Mouse (Mus musculus) forebrain, embryonic 11.5 days (tissue): Measurements from ENCODE around the gene Mthfr. TPM values are rescaled to one million over a fixed set of nuclear protein-coding genes. Genes with fewer than 3 reads are reported as not detected.

Source experiments
- ATAC-seq: fragments of 200-750 bp; cut with Nextera tagmentation; replicated peaks from 2 replicates; pipeline ENCODE4 v1.8.0; 2017; ENCODE audit warnings: moderate TSS enrichment; ENCODE audit not compliant: low FRiP score
- DNase-seq: peaks from one replicate; pipeline ENCODE4 v3.0.0-alpha.2; 2017; ENCODE audit warnings: low spot score
- H3K27ac ChIP-seq: fragments of 300-500 bp; sonication (generic); 2 replicates; pipeline ENCODE4 v1.5.1; 2014; ENCODE audit warnings: low read depth, low read length
- H3K27me3 ChIP-seq: fragments of 300-500 bp; sonication (generic); 2 replicates; pipeline ENCODE4 v1.6.1; 2014; ENCODE audit warnings: mild to moderate bottlenecking, low read length, mixed read lengths; ENCODE audit not compliant: control insufficient read depth, insufficient read depth
- H3K36me3 ChIP-seq: fragments of 300-500 bp; sonication (generic); 2 replicates; pipeline ENCODE4 v1.6.1; 2014; ENCODE audit warnings: mild to moderate bottlenecking, low read length, moderate library complexity, mixed read lengths; ENCODE audit not compliant: control insufficient read depth, insufficient read depth
- H3K4me1 ChIP-seq: fragments of 300-500 bp; sonication (generic); replicated peaks from 2 replicates; pipeline ENCODE4 v1.6.1; 2014; ENCODE audit warnings: low read length, mixed read lengths; ENCODE audit not compliant: control insufficient read depth, insufficient read depth
- H3K4me2 ChIP-seq: fragments of 300-500 bp; sonication (generic); 2 replicates; pipeline ENCODE4 v1.6.1; 2014; ENCODE audit warnings: low read depth, mild to moderate bottlenecking, low read length, moderate library complexity, mixed read lengths; ENCODE audit not compliant: severe bottlenecking
- H3K4me3 ChIP-seq: fragments of 300-500 bp; sonication (generic); 2 replicates; pipeline ENCODE4 v1.5.1; 2014; ENCODE audit warnings: low read depth, low read length
- H3K9ac ChIP-seq: fragments of 300-500 bp; sonication (generic); 2 replicates; pipeline ENCODE4 v1.6.1; 2014; ENCODE audit warnings: low read length
- H3K9me3 ChIP-seq: fragments of 300-500 bp; sonication (generic); 2 replicates; pipeline ENCODE4 v1.6.1; 2016; ENCODE audit warnings: low read length, mixed read lengths; ENCODE audit not compliant: control insufficient read depth
- WGBS: fragments of 180-500 bp; shearing (Covaris S2); extraction: QIAGEN DNeasy Blood & Tissue Kit; methylation state at CpG from one replicate; pipeline ENCODE4 v1.1.7; 2014; 5-methylcytosine and 5-hydroxymethylcytosine counted together
- polyA plus RNA-seq: library from polyadenylated mRNA; unstranded; fragments of >200 nt; fragmentation: Nextera tagmentation; extraction: Ambion mirVana; gene quantifications from 2 replicates; pipeline ENCODE4 v1.2.1, GENCODE M21; 2014

Mthfr gene
- polyA plus RNA-seq, 1 experiment from 2014 or later, result 27.6 TPM

- H3K27me3 ChIP-seq, result no peaks in the 10 kb centered on the region
- ATAC-seq (no peak), DNase-seq (no peak)
- H3K4me3 ChIP-seq, result no peak overlapping the region
- H3K36me3 ChIP-seq, result no peaks in the 10 kb centered on the region
- no peak overlapping the region for H3K27ac ChIP-seq
- H3K9ac ChIP-seq, result no peak overlapping the region
- H3K4me2 ChIP-seq, result no peak overlapping the region
- WGBS, result 97% methylated on average over 2 of the region's 2 CpGs
- no peaks in the 10 kb centered on the region for H3K9me3 ChIP-seq
- H3K4me1 ChIP-seq, result peaks cover 7% of the 10 kb centered on the region; the same call in 1 of the 2 replicates
These were observed 59.1 kb downstream of the Mthfr start for GRCm38 (mm10) chr4:148097936-148098335.

DNA sequence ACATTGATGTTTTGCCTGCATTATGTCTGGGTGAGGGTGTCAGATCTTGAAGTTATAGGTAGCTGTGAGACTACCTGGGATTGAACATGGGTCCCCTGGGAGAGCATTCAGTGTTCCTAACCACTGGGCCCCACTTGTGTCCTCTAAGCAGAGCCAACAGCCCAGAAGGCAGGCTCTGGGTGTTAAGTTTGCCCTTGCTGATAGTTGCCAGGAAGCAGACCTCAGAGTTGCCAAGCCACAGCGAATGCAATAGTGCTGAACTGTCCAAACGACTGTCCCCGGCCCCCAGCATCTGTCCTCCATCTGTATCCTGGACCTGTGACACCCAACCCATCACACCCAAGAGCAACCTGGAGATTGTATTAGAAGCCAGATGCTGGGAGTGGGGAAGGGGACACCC lies 59.8 kb downstream of the Mthfr start:
- peaks cover 7% of the 10 kb centered on the region; the same call in 1 of the 2 replicates for H3K4me1 ChIP-seq
- ATAC-seq (no peak), DNase-seq (no peak)
- WGBS, result 94% methylated on average over 3 of the region's 3 CpGs
- H3K4me2 ChIP-seq, result no peak overlapping the region
- no peak overlapping the region for H3K4me3 ChIP-seq
- H3K27me3 ChIP-seq, result no peaks in the 10 kb centered on the region
- no peaks in the 10 kb centered on the region for H3K36me3 ChIP-seq
- no peak overlapping the region for H3K9ac ChIP-seq
- H3K9me3 ChIP-seq, result no peaks in the 10 kb centered on the region
- H3K27ac ChIP-seq, result no peak overlapping the region

DNA sequence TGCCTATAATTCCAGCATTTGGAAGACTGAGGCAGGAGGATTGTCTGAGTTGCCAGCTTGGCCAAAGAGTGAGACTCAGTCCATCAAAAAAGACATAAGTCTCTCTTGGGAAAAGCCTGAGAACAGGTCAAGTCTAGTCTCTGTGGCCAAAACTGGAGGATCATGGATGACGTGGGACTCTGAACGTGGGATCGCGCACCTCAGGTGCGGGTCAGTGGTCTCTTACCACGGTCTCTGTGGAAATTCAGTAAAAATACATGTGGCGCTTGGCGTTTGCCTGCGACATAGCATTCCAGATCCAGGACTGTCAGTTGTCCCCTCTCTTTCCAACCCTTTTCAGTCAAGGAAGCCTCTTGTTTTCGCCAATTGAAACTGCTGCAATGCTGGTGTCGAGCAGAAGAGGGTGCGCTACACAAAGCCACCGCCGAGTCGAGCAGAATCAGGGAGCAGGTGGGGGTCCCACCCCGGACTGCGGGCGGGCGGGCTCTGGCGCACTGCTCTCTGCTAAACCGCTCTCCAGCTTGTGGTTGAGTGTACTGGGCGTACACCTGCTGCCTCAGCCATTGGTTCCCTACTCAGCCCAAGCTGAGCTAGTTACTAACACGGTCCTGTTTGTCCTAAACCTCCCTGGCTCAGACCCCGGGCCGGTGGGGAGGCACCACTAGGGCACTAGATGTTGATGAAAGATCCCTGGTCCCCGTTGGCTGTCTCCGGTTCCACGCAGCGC lies 63.1 kb downstream of the Mthfr start:
- ATAC-seq (peak; percentile 93), DNase-seq (peak; percentile 87)
- no peaks in the 10 kb centered on the region for H3K27me3 ChIP-seq
- peak overlapping the region; percentile 61 for H3K9ac ChIP-seq
- peak overlapping the region; percentile 14; the same call in 1 of the 2 replicates for H3K4me3 ChIP-seq
- no peaks in the 10 kb centered on the region for H3K9me3 ChIP-seq
- H3K27ac ChIP-seq, result peak overlapping the region; percentile 12; the same call in 1 of the 2 replicates
- H3K4me1 ChIP-seq, result peaks cover 7% of the 10 kb centered on the region; the same call in 1 of the 2 replicates
- H3K4me2 ChIP-seq, result peak overlapping the region; percentile 55
- no peaks in the 10 kb centered on the region for H3K36me3 ChIP-seq
- 16% methylated on average over 29 of the region's 29 CpGs for WGBS

- DNase-seq (no peak), ATAC-seq (no peak)
- Histone ChIP-seq H3K9me3 (no peaks in the 10 kb centered on the region), H3K27ac (no peak overlapping the region), H3K4me1 (peaks cover 7% of the 10 kb centered on the region; the same call in 1 of the 2 replicates), H3K9ac (no peak overlapping the region), H3K4me2 (no peak overlapping the region), H3K4me3 (no peak overlapping the region), H3K36me3 (no peaks in the 10 kb centered on the region), H3K27me3 (no peaks in the 10 kb centered on the region)
- 88% methylated on average over 3 of the region's 3 CpGs for WGBS
These were observed 65.3 kb downstream of the Mthfr start for GRCm38 (mm10) chr4:148104146-148104545.

DNA sequence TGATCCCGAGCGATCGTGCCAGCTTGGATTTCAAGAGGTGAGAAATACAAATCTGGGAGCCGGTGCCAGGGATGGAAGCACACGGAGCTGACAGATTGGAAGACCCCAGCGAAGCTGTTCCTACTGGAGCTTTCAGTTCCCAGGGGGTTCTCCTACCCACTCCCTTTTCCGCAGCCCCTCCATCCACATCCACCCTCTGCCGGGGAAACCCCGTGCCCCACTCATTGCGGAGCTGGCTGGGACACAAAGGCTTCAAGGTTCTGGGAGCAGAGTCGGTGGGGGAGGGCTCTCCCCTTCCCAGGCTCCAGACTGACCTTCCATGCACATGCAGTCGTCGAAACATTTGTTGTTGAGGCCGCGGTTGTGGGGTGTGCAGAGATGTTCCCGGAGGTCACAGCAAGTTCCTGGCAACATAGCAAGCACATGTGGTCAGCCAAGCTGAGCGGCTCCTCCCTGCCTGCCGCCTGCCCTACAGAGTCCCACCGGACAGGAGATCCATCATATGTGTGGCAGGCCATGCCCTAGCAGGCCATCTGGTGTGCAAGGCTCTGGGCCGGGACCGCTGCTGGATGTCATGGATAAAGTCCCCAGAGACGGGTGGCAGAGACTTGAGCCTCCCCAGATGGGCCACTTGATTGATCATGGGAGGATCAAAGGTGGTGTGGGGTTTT lies 68.9 kb downstream of the Mthfr start:
- H3K9me3 ChIP-seq, result no peaks in the 10 kb centered on the region
- no peaks in the 10 kb centered on the region for H3K27me3 ChIP-seq
- DNase-seq, result no peak
- no peaks in the 10 kb centered on the region for H3K4me1 ChIP-seq
- no peak overlapping the region for H3K4me2 ChIP-seq
- WGBS, result 81% methylated on average over 22 of the region's 22 CpGs
- H3K9ac ChIP-seq, result no peak overlapping the region
- H3K36me3 ChIP-seq, result no peaks in the 10 kb centered on the region
- ATAC-seq, result no peak
- no peak overlapping the region for H3K27ac ChIP-seq
- no peak overlapping the region for H3K4me3 ChIP-seq

- Histone ChIP-seq H3K4me1 (no peaks in the 10 kb centered on the region), H3K27me3 (no peaks in the 10 kb centered on the region), H3K4me2 (no peak overlapping the region), H3K27ac (no peak overlapping the region), H3K36me3 (no peaks in the 10 kb centered on the region), H3K4me3 (no peak overlapping the region), H3K9ac (no peak overlapping the region), H3K9me3 (no peaks in the 10 kb centered on the region)
- no peak for ATAC-seq
- WGBS, result 75% methylated on average over 7 of the region's 7 CpGs
- DNase-seq, result no peak
These were observed 69.8 kb downstream of the Mthfr start for GRCm38 (mm10) chr4:148108565-148109100.

Other genes starting within 250 kb of the Mthfr start
- gene Zfp984, start 229.3 kb upstream of the Mthfr start, polyA plus RNA-seq, result 7.6 and 9.7 TPM in 2 replicates
- 6.5 and 8.0 TPM in 2 replicates for gene Zfp933, start 190.7 kb upstream of the Mthfr start, polyA plus RNA-seq
- 53.6 and 54.1 TPM in 2 replicates for gene Miip, start 170.3 kb upstream of the Mthfr start, polyA plus RNA-seq
- gene Fv1, start 170.1 kb upstream of the Mthfr start, polyA plus RNA-seq, result 15.4 and 17.1 TPM in 2 replicates
- gene Mfn2, start 134.4 kb upstream of the Mthfr start, polyA plus RNA-seq, result 47.5 and 49.0 TPM in 2 replicates
- 21.6 and 26.6 TPM in 2 replicates for gene Plod1, start 102.3 kb upstream of the Mthfr start, polyA plus RNA-seq
- gene 2510039O18Rik, start 98.2 kb upstream of the Mthfr start, polyA plus RNA-seq, result 16.3 and 16.7 TPM in 2 replicates
- gene Nppb, start 53.3 kb upstream of the Mthfr start, polyA plus RNA-seq, result not detected in 2 replicates
- 0.29 TPM in 1 of 2 replicates, not detected in the other for gene Nppa, start 38.4 kb upstream of the Mthfr start, polyA plus RNA-seq
- 14.6 and 15.5 TPM in 2 replicates for gene Clcn6, start 256 bp upstream of the Mthfr start, polyA plus RNA-seq
- gene Agtrap, start 49.0 kb downstream of the Mthfr start, polyA plus RNA-seq, result 15.0 and 15.6 TPM in 2 replicates
- gene Mad2l2, start 91.3 kb downstream of the Mthfr start, polyA plus RNA-seq, result 68.5 and 75.0 TPM in 2 replicates
- 3.8 and 5.0 TPM in 2 replicates for gene Draxin, start 91.6 kb downstream of the Mthfr start, polyA plus RNA-seq
- gene Fbxo6, start 113.1 kb downstream of the Mthfr start, polyA plus RNA-seq, result 10.2 and 13.6 TPM in 2 replicates
- gene Fbxo44, start 121.4 kb downstream of the Mthfr start, polyA plus RNA-seq, result 44.9 and 45.0 TPM in 2 replicates
- 0.87 and 0.91 TPM in 2 replicates for gene Fbxo2, start 121.5 kb downstream of the Mthfr start, polyA plus RNA-seq
- gene Disp3, start 248.9 kb downstream of the Mthfr start, polyA plus RNA-seq, result 2.3 and 3.0 TPM in 2 replicates